Mouse (Mus musculus) embryo, embryonic 9.5 days (tissue): Measurements from ENCODE around the gene Rpl9-ps1.

Experiments used
- DNase-seq: peaks from one replicate; pipeline ENCODE4 v3.0.0-alpha.2; 2017; ENCODE audit errors: extremely low spot score

Gene Rpl9-ps1

DNA sequence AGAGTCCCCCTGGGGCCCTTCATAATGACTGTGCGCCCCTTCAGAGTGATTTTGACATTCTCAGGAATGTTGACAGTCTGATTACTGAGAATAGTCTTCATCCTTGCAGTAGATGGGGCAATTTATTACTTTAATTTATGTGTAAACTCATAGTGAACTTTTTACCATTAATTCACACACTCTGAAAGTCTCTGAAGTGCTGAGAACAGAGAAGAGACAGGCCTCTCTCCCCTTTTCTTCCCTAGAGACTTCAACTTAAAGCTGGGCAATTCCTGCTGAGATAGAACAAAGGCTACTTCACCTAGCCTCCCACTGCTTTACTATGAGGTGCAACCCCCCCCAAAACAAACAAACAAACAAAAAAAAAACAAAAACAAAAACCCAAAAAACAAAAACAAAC lies at the start of gene Rpl9-ps1:
Rpl9-ps1 (minus strand) TSS at position 101 of the 400 bp plus-strand sequence.
- no peak for DNase-seq

DNA sequence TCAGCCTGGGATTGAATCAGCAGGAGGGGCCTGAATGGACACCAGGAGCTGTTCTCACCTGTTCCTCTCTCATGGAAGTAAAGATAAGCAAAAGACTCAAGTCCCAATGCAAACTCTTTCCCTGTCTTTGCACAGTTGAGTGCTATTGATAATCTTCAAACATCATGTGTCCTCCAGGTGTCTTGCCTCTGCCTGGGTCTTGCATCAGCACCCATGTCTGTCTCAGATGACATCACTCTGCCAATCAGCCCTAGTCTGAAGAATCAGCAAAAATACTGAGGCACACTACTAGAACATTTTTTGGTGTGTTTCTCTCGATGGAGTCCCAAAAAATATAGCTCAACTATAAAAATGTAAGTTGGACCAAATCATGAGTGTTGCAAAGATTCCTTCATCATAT lies 46.6 kb upstream of the Rpl9-ps1 start:
- no peak for DNase-seq

DNA sequence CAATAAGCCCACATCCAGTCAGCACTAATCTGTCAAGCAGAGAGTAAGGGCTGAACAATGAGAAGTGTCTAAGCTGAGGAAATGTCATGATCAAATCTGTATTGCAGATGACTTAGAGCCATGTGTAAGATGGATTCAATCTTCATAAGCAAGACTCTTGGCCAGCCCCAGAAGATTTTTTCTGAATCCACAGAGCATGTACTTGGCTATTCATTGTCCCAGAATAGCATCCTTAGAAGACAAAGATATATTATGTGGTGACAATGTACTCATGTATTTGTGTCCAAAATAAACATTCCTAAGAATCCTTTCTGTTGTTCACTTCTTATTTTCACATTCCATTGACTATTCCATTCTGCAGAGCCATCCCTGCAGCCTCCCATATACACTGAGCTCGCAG lies 44.5 kb upstream of the Rpl9-ps1 start:
- no peak for DNase-seq

DNA sequence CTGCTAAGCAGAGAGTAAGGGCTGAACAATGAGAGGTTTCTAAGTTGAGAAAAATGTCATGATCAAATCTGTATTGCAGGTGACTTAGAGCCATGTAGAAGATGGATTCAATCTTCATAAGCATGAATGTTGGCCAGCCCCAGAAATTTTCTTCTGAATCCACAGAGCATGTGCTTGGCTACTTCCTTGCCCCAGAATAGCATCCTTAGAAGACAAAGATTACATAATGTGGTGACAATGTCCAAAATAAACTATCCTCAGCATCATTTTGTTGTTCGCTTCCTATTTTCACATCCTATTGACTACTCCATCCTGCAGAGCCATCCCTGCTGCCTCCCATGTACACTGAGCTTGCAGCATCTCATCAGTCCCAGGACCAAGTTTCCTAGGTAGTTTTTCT lies 30.2 kb upstream of the Rpl9-ps1 start:
- no peak for DNase-seq

DNA sequence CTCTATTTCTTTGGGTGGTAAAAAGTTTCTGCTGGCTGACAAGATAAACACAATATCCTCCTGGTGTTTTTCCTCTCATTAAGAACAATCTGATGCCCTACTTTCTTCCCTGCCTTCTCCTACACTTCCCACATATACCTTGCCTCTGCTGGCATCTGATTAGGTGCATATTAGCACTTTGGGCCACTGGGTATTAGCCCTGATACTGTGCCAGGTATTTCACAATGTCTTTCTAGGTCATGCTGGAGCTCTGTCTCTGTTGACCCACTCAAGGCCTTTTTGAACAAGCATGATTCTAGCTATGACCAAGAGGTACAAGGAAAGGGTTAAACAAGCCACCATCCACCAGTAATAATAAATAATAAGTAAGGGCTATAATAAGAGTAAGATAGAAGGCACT lies 26.3 kb upstream of the Rpl9-ps1 start:
- no peak for DNase-seq

DNA sequence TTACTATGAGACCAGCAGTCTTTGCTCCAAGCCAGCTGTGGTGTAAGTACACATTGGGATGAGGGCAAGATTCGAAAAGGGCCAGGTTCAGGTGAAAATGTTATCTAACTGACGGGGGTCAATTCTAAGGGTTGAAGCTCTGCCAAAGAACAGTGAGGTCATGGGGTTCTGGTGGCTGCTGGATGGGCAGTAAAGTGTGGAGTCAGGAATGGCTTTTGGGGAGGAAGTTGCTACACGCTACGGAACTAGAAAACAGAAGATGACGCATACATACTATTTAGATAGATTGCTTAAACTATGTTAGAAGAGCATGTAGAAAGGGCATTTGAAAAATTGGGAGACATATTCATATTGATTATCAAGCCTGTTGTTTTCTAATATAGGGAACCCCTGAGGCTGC lies 18.1 kb upstream of the Rpl9-ps1 start:
- DNase-seq = no peak

DNA sequence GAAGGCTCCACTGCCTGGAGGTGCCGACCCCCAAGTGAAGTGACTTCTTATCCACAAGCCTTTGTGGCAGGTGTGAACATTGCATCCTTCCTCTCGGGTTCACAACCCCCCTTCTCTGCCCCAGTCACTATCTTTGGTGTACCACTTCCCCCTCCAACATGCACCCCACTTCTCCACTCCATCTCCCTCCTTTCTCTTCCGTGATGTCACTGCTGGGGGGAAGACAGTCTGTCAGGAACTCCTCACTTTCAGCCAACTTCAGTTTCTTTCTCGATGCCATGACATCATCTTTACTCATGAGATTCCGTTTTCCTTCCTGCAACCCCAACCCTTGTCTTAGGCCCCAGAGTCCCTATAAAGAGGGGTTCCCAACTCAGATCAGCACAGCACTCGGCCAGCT lies 16.8 kb upstream of the Rpl9-ps1 start, which contains the start of gene Ccl4:
Ccl4 (plus strand) TSS at position 381 of the 400 bp plus-strand sequence.
- DNase-seq = no peak

DNA sequence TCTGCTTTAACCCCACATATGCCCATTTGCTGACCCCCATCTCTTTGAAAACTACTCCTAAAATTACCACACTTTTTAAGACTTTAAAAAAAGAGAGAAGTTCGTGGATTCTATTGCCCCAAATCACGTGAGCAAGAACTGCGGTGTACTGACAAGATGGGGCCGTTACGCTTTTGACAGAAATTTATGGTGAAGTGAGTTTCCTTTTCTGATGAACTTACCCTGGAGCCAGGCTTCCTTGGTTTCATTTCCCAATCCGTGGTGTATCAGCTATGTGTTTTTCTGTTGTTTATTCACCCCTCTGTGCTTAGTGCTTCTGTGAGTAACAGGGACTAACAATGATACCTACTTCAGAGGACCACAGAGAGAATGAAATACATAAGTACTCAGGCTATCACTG lies 13.4 kb upstream of the Rpl9-ps1 start:
- DNase-seq = no peak

DNA sequence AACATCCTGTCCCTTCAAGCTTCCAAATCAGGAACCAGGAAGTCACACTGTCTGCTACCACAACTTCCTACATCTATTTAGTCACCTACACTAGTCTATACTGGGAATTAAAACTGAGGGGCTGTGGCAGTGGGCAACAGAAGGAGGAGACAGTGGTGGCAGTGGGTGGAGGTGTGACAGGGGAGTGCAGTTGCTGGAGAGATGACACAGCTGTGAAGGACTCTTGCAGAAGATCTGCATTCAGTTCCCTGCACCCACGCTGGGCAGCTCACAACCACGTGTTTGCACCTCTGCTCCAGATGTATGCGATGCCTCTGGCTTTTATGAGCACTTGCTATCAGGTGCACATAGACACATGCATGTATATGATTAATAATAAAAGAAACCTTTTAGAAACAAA lies 12.1 kb upstream of the Rpl9-ps1 start:
- DNase-seq = no peak

DNA sequence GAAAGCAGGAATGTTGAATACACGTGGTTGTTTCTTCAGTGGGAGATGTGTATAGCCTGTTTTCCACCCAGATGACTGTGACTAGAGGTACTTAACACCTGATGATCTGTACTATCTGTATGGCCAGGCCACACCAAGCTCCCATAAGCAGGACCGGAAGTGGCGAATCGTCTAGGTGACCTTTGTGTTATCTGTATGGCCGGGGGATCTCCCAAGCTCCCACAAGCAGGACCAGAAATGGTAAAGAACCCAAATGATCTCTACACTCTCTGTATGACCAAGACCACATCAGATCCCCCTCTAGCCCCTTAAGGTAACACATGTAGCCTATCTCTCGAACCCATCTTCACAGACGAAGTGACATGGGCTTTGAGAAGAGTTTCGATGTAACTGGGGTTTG lies 9.2 kb upstream of the Rpl9-ps1 start:
- DNase-seq = no peak

DNA sequence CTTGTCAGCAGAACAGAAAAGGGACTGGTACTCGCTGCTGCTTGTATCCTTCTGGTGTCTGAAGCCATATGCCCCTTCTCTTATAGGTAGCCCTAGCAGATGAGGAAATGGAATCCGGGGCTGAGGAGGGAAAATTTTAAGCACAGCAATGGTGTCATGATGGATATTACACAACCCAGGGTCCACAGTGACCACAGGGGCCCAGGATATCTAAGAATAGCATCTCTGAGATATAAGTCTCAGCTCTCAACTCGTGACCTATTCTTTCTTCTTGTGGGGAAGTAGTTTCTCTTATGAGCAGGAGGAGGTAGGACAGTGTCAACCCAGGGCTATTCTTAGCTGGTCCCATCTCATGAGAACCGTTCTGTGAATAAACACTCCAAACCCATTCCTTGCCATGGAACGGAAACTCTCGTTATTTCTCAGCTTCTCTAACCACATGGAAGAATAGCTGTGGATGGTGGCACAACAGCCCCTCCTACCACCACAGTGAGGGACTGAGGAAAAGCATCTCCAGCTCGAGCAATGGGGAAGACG lies 4.0 kb upstream of the Rpl9-ps1 start, which contains the start of gene Ccl3:
Ccl3 (minus strand) TSS at position 51 of the 537 bp plus-strand sequence.
- DNase-seq = no peak

DNA sequence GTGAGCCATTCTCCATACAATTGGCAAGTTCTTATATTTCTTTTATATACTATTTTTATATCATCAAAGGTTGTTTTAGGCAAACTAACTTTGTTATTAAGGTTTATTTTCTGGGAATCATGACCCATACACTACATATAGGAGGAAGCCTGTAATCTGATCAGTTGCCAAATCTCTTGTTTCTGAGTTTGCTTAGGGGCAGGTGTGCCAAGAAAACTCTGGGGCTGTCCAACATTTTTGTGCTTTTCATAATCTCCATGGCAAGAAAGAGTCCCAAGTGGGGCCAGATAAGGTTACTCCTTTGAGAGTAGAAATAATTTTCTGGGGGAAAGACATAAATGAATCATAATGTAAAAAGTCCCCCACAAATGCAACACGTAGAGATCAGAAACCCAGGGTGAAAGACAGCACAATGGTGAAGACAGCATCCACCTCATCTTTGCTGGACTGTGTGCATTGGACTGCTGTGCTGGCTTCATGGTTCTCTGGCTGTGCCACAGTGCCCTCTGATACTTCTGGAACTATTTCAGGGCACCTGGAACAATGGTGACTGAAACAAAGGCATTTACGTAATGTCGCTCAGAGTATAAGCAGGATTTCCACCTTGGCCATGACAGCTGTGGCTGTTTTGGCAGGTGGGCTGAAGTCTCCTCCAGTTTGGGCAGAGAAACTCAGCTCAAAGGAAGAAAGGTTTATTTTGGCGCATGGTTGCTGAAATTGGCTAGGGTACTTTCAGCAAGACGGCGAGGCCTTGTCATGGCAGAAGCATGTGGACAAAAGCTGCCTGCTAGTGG lies 1.1 kb upstream of the Rpl9-ps1 start:
- no peak for DNase-seq

DNA sequence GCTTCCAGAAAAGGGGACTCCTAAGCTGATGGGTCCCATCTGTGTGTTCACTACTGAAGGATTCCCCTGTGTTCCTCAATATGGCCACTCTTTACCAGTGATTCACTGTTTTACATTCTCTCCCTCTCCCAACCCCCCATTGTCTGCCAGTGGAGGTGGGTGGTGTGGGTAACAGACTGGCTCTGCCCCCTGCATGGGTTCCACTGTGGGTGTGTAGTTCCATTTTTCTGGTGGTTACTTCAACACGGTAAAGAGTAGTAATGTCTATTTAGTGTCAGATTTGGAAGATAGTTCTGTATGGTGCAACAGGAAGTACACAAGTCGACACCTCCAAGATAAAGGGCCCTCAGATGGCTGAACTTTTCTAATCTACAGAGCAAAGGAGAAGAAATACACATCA lies 4.2 kb downstream of the Rpl9-ps1 start:
- no peak for DNase-seq

DNA sequence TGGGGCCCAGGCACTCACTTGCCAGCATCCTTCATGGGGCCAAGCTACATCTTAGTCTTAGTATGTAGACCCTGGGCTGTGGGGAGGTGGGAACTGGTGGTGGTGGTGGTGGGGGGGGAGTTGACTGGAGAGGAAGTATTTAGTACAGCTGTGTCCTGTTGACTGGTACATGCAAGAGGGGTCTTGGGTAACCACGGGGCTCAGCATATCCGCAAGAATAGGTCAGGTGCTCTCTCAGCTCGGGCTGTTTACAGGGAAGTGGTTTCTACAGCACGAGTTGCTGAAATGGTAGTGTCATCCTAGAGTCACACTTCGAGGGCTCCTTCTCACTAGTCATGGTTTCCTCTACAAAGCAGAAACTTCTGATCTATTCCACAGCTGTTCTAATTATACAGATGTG lies 5.3 kb downstream of the Rpl9-ps1 start:
- DNase-seq = no peak

DNA sequence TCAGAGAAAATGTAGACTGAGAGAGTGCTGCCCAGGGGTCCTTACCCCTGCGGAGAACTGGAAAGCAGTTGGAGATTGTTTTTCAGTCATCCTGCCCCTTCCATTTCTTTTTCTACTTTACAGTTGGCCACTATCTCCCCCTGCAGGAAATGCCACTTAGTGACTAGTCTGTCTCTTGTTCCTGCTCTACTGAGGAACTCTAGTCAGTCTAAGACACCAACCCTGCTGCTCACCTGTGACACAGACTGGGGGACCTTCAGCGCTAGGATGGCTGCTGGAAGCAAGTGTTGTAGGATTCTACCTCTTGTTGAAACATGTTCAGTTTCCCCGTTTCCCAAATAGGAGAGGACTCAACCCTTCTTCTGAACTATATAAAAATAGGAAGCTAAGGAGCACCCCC lies 5.9 kb downstream of the Rpl9-ps1 start:
- DNase-seq = no peak

DNA sequence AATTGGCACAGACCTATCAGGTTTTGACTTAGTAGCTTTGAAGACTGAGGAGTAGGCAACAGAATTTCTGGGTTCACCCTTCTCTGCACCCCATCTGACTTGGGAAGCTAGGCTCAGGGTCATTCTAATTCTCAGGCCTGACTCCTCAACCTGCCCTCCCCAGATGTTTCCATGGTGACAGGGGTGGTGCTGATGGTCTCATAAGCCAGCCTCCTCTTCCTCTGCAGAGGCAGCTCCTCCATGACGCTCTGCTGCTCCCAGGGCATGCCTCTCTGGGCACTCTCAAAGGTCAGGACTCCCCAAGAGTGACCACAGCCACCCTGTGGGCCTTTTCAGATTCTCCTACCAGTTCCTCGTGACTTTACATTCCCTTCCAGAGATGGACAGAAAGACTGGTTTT lies 6.5 kb downstream of the Rpl9-ps1 start:
- DNase-seq = no peak

DNA sequence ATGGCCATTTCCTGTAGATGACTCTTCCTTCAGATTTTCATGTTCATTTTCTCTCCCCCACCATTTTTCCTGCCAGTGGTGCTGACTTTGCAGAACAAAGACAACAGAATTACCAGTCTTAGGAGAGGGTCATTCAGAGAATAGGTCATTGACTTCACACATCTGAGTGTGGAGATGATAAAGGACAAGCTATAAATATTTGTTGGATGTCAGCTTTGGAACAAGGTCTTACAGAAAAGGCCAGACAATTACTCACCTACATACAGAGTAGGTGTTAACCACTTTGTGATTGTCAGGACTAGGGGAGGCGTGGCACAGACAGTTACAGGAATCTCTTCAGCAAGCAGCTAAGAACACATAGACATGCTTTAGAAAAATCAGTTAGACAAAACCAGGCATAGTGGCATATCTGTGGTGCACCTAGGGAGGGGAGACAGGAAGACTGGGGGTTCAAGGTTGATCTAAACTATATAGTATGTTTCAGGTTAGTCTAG lies 8.6 kb downstream of the Rpl9-ps1 start:
- no peak for DNase-seq

DNA sequence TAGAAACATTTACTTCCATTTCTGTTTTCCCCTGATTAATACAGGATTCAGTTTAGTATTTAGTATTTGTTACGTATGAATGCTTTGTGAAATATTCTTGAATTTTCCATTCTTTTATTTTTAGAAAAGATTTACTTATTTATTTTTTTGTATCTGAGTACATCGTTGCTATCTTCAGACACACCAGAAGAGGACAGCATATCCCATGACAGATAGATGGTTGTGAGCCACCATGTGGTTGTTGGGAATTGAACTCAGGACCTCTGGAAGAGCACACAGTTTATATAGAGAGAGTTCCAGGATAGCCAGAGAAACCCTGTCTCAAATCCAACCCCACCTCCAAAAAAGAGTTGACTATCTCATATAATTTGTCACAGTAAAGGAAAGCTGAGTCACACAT lies 10.5 kb downstream of the Rpl9-ps1 start:
- DNase-seq = no peak

DNA sequence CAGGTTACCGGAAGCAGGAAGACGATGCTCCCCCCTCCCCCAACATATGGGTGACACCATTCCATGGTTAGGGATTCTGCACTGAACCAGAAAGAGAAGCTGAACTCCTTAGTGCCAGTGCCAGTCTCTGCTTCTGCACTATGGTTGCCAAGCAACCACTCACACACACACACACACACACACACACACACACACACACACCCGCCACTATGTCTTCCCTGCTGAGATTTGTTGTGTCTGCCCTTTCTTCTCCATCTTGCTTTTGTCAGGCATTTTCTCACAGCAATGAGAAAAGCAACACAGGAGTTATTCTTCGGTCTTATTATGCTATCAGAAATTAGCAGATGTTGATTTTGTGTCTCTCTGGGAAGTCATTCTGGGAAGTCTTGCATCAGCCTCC lies 11.0 kb downstream of the Rpl9-ps1 start:
- DNase-seq = no peak

DNA sequence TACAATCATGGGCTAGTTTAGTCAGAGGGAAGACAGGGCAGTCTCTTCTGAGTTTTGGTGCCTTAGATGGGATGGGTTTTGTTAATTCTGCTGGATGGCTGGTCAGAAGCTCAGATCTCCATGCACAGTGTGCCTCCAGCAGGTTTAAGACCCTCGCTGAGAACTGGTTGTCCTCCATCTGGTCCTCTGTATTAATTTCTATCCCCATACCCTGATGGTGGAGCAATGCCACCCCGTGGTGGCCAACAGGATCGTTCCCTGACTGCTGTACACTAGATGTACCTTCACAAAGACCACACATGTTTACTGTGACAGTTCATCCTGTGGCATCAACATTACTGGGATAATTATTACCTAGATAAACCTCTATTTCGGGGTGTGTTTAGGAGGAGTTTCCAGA lies 12.7 kb downstream of the Rpl9-ps1 start:
- no peak for DNase-seq

DNA sequence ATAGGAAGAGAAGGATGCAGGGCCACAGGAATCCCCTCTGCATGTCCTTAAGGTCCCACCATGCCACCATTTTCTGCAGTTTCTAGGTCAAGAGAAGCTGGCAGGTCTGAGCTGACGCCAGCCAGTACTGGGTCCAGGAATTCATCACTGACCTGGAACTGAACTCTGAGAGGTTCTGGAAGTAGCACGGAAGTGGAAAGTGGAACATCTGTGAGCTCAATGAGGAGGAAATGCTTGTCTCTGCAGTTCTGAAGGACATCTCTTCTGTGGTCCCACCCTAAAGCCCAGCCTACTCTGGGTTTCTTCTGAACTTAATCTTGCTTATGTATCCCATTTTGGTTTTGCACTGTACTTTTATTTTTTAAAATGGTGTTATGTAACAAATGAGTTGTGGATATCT lies 14.4 kb downstream of the Rpl9-ps1 start:
- no peak for DNase-seq

DNA sequence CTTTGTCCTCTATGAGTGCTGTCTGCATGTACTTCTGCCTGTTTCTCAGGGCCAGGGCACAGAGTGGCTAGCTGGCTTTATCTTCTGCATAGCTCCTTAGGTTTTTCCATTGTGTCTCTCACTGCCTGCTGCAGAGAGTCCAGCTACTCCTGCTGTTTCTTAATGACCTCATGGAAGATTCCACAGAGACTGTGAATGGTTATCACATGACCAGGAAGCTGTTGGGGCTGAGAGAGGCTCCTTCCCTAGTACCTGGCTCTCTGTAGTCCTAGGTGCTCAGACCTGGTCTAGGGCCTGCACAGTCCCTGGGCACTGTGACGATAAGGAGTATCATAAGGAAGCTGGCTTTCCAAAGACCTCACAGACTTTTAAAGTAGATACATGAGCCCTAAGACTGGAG lies 14.8 kb downstream of the Rpl9-ps1 start:
- DNase-seq = no peak

DNA sequence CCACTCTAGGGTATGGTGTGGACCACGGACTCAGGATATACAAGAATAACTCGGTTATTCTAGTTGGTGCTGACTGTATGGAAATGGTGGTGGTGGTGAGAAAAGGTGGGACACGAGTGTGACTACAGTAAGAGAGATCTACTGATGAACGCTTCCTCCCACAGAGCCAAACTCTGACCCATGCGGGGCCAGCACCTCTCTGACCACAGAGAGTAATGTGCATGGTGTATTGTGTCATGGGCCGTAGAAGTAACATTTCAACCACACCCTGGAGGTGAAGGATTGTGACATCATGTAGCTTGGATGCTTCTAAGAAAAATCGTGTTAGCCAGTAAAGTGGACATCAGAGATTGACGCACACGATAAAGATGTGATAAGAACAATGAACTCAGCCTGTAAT lies 16.6 kb downstream of the Rpl9-ps1 start:
- DNase-seq = no peak

DNA sequence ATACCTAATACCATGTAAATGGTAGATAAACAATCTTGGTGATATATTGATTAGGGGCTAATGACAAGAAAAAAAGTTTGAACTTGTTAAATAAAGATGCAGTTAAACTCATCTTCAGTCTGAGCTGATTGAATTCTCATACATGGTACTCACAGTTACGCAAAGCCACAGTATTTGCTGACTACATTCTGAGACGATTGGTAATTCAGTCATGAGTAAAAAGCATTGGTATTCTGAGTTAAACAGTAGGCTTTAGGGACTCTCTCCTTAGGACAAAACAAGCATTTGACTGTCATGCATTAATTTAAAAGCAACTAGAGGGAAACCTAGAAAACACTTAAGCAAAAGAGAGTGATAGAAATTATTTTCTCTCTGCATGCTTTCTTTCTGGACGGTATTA lies 21.8 kb downstream of the Rpl9-ps1 start:
- no peak for DNase-seq
